Mouse (Mus musculus) spleen, adult 10 weeks (tissue): ENCODE results near the gene Ecel1. TPM values are rescaled to one million over a fixed set of nuclear protein-coding genes. Genes with fewer than 3 reads are reported as not detected.

Experiments used
- polyA plus RNA-seq: library from polyadenylated mRNA; stranded (reverse); fragments of 350-450 nt; fragmentation: Illumina TruSeq; extraction: RNeasy Lipid Tissue Mini Kit (QIAGEN cat#74804); gene quantifications from one replicate; pipeline ENCODE4 v1.2.3, GENCODE M21; 2015; ENCODE audit warnings: low replicate concordance; ENCODE audit not compliant: insufficient read depth

Gene Ecel1
- polyA plus RNA-seq, result not detected

DNA sequence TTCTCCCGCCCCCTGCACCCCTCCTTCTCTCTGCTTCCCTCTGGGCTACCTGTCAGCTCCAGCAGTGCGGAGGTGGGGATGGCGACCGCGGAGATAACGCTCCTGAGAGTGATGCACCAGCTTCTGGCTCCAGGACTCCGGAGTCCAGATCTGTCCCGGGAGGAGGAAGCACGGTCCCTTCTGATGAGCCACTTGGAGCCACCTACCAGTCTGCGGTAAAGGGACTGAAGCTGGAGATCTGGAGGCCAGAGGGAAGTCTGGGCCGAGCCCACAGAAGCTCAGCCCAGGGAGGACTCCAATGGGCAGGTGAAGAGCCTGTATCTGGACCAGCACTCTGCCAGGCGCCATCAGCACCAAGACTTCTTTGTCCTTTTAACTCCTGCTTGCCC, at the start of gene Ecel1:
TSS of gene Ecel1 (minus strand) at position 323 of the 389 bp plus-strand sequence.

DNA sequence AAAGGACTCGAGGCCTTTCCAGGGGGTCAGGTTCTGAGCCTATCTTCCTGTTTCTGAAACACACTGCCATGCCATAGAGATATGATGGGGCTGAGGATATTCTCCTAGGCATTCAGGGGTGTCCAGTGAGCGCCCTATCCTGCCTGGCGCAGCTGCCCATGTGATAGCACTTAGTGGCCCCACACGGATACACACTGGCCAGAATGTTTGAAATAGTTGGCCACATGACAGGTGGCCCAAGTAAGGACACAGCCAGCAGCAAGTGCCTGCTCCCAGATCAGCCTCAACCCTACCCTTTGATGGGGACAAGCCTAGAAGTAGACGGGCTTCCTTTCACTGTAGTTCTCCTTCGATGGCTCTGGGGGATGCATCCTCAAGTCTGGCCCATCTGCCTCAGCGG, 48.1 kb upstream of the Ecel1 start, which contains the start of gene Chrng:
TSS of gene Chrng (plus strand) at position 193 of the 400 bp plus-strand sequence.

GRCm38 (mm10) chr1:87190429-87190828, 34.1 kb upstream of the Ecel1 start, which contains the start of gene Chrnd:
Chrnd (plus strand) TSS chr1:87190607.

DNA sequence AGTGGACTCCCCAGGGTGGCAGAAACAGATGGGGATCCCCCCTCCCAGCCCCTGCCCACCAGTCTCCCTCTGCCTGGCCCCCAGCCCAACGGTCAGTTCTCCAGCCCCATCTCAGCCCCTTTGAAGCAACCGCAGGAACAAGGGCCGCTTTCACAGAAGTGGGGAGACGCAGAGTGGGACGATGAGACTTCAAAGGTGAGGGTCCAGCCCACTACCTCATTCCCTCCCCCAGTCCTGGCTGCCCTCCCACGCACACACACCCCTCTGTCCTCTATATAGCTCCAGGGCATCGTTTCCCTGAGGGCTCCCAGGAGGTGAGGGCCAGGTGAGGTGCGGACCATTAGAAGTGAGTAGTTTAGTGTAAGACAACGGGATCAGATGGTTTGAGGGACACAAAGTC, 26.7 kb upstream of the Ecel1 start, which contains the start of gene Prss56:
TSS of gene Prss56 (plus strand) at position 301 of the 400 bp plus-strand sequence.

GRCm38 (mm10) chr1:87124673-87125072, 31.6 kb downstream of the Ecel1 start, which contains the start of gene Akp3:
Akp3 (plus strand) TSS chr1:87124973.

GRCm38 (mm10) chr1:87101411-87101810, 54.9 kb downstream of the Ecel1 start, which contains the start of gene Alpi:
Alpi (minus strand) TSS chr1:87101606.

Other genes starting within 250 kb of the Ecel1 start
- not detected for gene Alppl2, start 66.6 kb downstream of the Ecel1 start, polyA plus RNA-seq
- not detected for gene Alpi, start 54.9 kb downstream of the Ecel1 start, polyA plus RNA-seq
- not detected for gene Akp3, start 31.5 kb downstream of the Ecel1 start, polyA plus RNA-seq
- not detected for gene Prss56, start 26.8 kb upstream of the Ecel1 start, polyA plus RNA-seq
- gene Chrnd, start 34.1 kb upstream of the Ecel1 start, polyA plus RNA-seq, result not detected
- gene Chrng, start 48.1 kb upstream of the Ecel1 start, polyA plus RNA-seq, result not detected
- gene Eif4e2, start 57.4 kb upstream of the Ecel1 start, polyA plus RNA-seq, result 89.4 TPM
- 21.4 TPM for gene Efhd1, start 107.8 kb upstream of the Ecel1 start, polyA plus RNA-seq
- 70.9 TPM for gene Gigyf2, start 170.5 kb upstream of the Ecel1 start, polyA plus RNA-seq
- gene Kcnj13, start 238.2 kb upstream of the Ecel1 start, polyA plus RNA-seq, result not detected